Mouse (Mus musculus) liver, postnatal 0 days (tissue): Measurements from ENCODE around the gene Dus3l.

ENCODE experiments used
- CTCF ChIP-seq: sonication (generic); IDR thresholded peaks from 2 replicates; pipeline ENCODE4 v1.5.1; 2016; ENCODE audit warnings: antibody characterized with exemption, low read depth
- EP300 ChIP-seq: IDR thresholded peaks from 2 replicates; pipeline ENCODE4 v1.6.1; 2016; ENCODE audit warnings: antibody characterized with exemption, low read depth, mild to moderate bottlenecking

- TF ChIP-seq EP300: no peak
- no peak for TF ChIP-seq CTCF
Observed at GRCm38 (mm10) chr17:56728117-56728516, 36.4 kb upstream of the Dus3l start.
